Mouse (Mus musculus): Measurements from ENCODE around the gene Slc25a39. TPM values are rescaled to one million over a fixed set of nuclear protein-coding genes. Genes with fewer than 3 reads are reported as not detected.

Slc25a39 gene
- total and polyA plus RNA-seq, 3 experiments, result 108 to 226 (median 199) TPM

DNA sequence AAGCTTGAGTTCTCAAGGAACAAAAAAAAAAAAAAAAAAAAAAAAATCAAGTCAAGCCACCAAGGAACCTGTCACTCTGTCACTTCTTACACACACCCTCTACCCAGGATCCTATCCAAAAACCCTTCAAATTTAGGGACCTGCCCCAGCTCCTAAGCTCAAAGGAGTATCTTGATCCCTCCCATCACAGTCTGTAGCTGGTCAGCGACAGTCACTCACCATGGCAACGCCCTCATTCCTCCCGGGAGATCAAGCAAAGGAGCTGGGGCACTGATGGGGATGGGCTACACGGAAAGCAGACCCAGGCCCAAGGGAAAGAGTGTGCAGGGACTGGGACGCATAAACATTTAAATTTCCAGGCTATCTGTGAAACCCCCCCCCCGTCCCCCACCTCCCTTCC lies 37.0 kb upstream of the Slc25a39 start:
- TF ChIP-seq ZNF384 (IDR thresholded peaks at IDR 0.05; ENCODE audit: low read depth, low read length), result peak; percentile 38; the same call in 1 of the 2 replicates
- no peak for TF ChIP-seq ELF1 (IDR thresholded peaks at IDR 0.05; ENCODE audit: low read depth, low read length)
- Histone ChIP-seq H3K36me3 (replicated peaks in 1 of 2; ENCODE audit: control insufficient read depth in 1 of 2, insufficient read depth in 1 of 2, low read length in 1 of 2) (no peaks in the 10 kb centered on the region), H3K4me2 (ENCODE audit: insufficient read depth, low read depth, poor library complexity, severe bottlenecking) (no peak overlapping the region), H3K79me2 (replicated peaks; ENCODE audit: control insufficient read depth, extremely low read depth, insufficient read depth, poor library complexity, severe bottlenecking) (no peaks in the 10 kb centered on the region), H3K9ac (ENCODE audit: insufficient read depth, low read depth) (no peak overlapping the region), H3K4me1 (ENCODE audit: control insufficient read depth in 1 of 2, insufficient read depth in 2 of 2) (no peaks in the 10 kb centered on the region), H3K9me3 (replicated peaks; ENCODE audit: low read length) (peaks cover 17% of the 10 kb centered on the region), H3K27me3 (replicated peaks) (peaks cover 64% of the 10 kb centered on the region), H3K27ac (ENCODE audit: insufficient read depth, low read depth) (no peak overlapping the region), H3K4me3 (replicated peaks in 1 of 3; ENCODE audit: low read depth in 2 of 3, low read length in 2 of 3, poor library complexity in 1 of 3) (no peak overlapping the region)
- DNase-seq (ENCODE audit: extremely low read depth), result no peak
- in situ Hi-C loops (cut with MboI; ENCODE audit: low pct_ligation_motif_present, low pct_unique_long_range_greater_than_20kb, low sequenced_read_pairs), result no loop called here
- dilution Hi-C loops (cut with MboI; ENCODE audit: extremely low pct_ligation_motif_present, extremely low pct_unique_long_range_greater_than_20kb, low sequenced_read_pairs), result no loop called here

- dilution Hi-C loops (cut with MboI; ENCODE audit: extremely low pct_ligation_motif_present, extremely low pct_unique_long_range_greater_than_20kb, low sequenced_read_pairs) (no loop called here), in situ Hi-C loops (cut with MboI; ENCODE audit: low pct_ligation_motif_present, low pct_unique_long_range_greater_than_20kb, low sequenced_read_pairs) (no loop called here)
- Histone ChIP-seq H3K4me3 (replicated peaks in 1 of 3; ENCODE audit: low read depth in 2 of 3, low read length in 2 of 3, poor library complexity in 1 of 3) (no peak overlapping the region), H3K4me2 (ENCODE audit: insufficient read depth, low read depth, poor library complexity, severe bottlenecking) (no peak overlapping the region), H3K27ac (ENCODE audit: insufficient read depth, low read depth) (no peak overlapping the region), H3K36me3 (replicated peaks in 1 of 2; ENCODE audit: control insufficient read depth in 1 of 2, insufficient read depth in 1 of 2, low read length in 1 of 2) (no peaks in the 10 kb centered on the region), H3K9ac (ENCODE audit: insufficient read depth, low read depth) (no peak overlapping the region), H3K27me3 (replicated peaks) (peaks cover 60% of the 10 kb centered on the region), H3K79me2 (replicated peaks; ENCODE audit: control insufficient read depth, extremely low read depth, insufficient read depth, poor library complexity, severe bottlenecking) (no peaks in the 10 kb centered on the region), H3K4me1 (ENCODE audit: control insufficient read depth in 1 of 2, insufficient read depth in 2 of 2) (no peaks in the 10 kb centered on the region), H3K9me3 (replicated peaks; ENCODE audit: low read length) (peaks cover 17% of the 10 kb centered on the region)
- no peak for TF ChIP-seq MAZ (IDR thresholded peaks at IDR 0.05; ENCODE audit: low read depth, low read length)
- no peak for TF ChIP-seq TBP (conservative IDR thresholded peaks at IDR 0.05; ENCODE audit: low read depth, low read length)
- no peak for TF ChIP-seq GABPA (IDR thresholded peaks at IDR 0.05; ENCODE audit: insufficient replicate concordance, low read depth, low read length)
- no peak for TF ChIP-seq TCF12 (IDR thresholded peaks at IDR 0.05; ENCODE audit: low read depth, low read length)
- no peak for TF ChIP-seq PAX5 (IDR thresholded peaks at IDR 0.05; ENCODE audit: low read length)
- no peak for TF ChIP-seq BHLHE40 (IDR thresholded peaks at IDR 0.05; ENCODE audit: low read depth, low read length)
- DNase-seq (ENCODE audit: extremely low read depth), result no peak
These were observed 36.6 kb upstream of the Slc25a39 start for GRCm38 (mm10) chr11:102444321-102444720.

DNA sequence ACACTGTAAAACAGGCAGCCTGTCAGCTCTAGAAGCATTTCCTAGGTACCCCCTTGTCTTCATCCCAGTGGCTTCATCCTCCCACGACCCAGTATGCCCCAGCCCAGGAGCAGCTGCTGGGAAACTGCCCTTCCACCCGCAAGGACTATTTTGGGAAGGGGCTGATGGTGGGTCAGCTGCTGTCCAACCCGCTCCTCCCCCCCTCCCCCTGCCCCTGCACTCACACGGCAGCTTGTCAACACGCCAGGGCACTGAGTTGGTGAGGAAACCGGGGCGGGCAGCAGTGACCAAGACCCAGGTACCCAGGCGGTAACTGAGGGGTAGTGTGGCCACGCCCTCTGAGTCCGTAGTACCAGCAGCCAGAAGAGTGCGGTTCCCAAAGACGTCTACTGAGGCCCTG lies 36.0 kb upstream of the Slc25a39 start:
- Histone ChIP-seq H3K4me3 (replicated peaks in 1 of 3; ENCODE audit: low read depth in 2 of 3, low read length in 2 of 3, poor library complexity in 1 of 3) (no peak overlapping the region), H3K4me2 (ENCODE audit: insufficient read depth, low read depth, poor library complexity, severe bottlenecking) (no peak overlapping the region), H3K27me3 (replicated peaks) (peaks cover 54% of the 10 kb centered on the region), H3K9ac (ENCODE audit: insufficient read depth, low read depth) (no peak overlapping the region), H3K4me1 (ENCODE audit: control insufficient read depth in 1 of 2, insufficient read depth in 2 of 2) (no peaks in the 10 kb centered on the region), H3K36me3 (replicated peaks in 1 of 2; ENCODE audit: control insufficient read depth in 1 of 2, insufficient read depth in 1 of 2, low read length in 1 of 2) (no peaks in the 10 kb centered on the region), H3K9me3 (replicated peaks; ENCODE audit: low read length) (peaks cover 18% of the 10 kb centered on the region), H3K79me2 (replicated peaks; ENCODE audit: control insufficient read depth, extremely low read depth, insufficient read depth, poor library complexity, severe bottlenecking) (no peaks in the 10 kb centered on the region), H3K27ac (ENCODE audit: insufficient read depth, low read depth) (no peak overlapping the region)
- DNase-seq (ENCODE audit: extremely low read depth), result no peak
- dilution Hi-C loops (cut with MboI; ENCODE audit: extremely low pct_ligation_motif_present, extremely low pct_unique_long_range_greater_than_20kb, low sequenced_read_pairs) (no loop called here), in situ Hi-C loops (cut with MboI; ENCODE audit: low pct_ligation_motif_present, low pct_unique_long_range_greater_than_20kb, low sequenced_read_pairs) (no loop called here)
- TF ChIP-seq JUN (IDR thresholded peaks at IDR 0.05; ENCODE audit: insufficient read depth, low read depth, low read length), result no peak
- TF ChIP-seq ETS1 (conservative IDR thresholded peaks at IDR 0.05; ENCODE audit: low read depth, low read length), result no peak
- no peak for TF ChIP-seq NELFE (IDR thresholded peaks at IDR 0.05; ENCODE audit: low read depth, low read length)
- TF ChIP-seq ZKSCAN1 (IDR thresholded peaks at IDR 0.05; ENCODE audit: borderline replicate concordance, low read depth, low read length), result no peak
- no peak for TF ChIP-seq ZC3H11A (IDR thresholded peaks at IDR 0.05; ENCODE audit: low read depth, low read length)
- TF ChIP-seq TCF12 (IDR thresholded peaks at IDR 0.05; ENCODE audit: low read depth, low read length), result no peak
- TF ChIP-seq HCFC1 (IDR thresholded peaks at IDR 0.05; ENCODE audit: low read depth, low read length), result no peak
- TF ChIP-seq PAX5 (IDR thresholded peaks at IDR 0.05; ENCODE audit: low read length), result no peak
- TF ChIP-seq E2F4 (IDR thresholded peaks at IDR 0.05; ENCODE audit: insufficient replicate concordance, low read depth, low read length), result no peak
- TF ChIP-seq CTCF (conservative IDR thresholded peaks at IDR 0.05 in 1 of 2, IDR thresholded peaks at IDR 0.05 in 1 of 2; ENCODE audit: low read depth in 2 of 2, low read length in 2 of 2), result no peak
- TF ChIP-seq TBP (conservative IDR thresholded peaks at IDR 0.05; ENCODE audit: low read depth, low read length), result no peak
- TF ChIP-seq CHD1 (IDR thresholded peaks at IDR 0.05; ENCODE audit: low read depth, low read length), result no peak
- no peak for TF ChIP-seq SIN3A (IDR thresholded peaks at IDR 0.05; ENCODE audit: low read length)
- TF ChIP-seq RCOR1 (conservative IDR thresholded peaks at IDR 0.05; ENCODE audit: low read depth, low read length), result no peak
- TF ChIP-seq MEF2A (IDR thresholded peaks at IDR 0.05; ENCODE audit: borderline replicate concordance, low read depth, low read length), result no peak

Measured in CH12.LX (cell line).